Mouse (Mus musculus) mesoderm, embryonic 11.5 days (tissue): Measurements from ENCODE around the gene Krt36.

Experiments
- DNase-seq: peaks from one replicate; pipeline ENCODE4 v3.0.0-alpha.2; 2012; ENCODE audit warnings: low read depth, low spot score

Krt36 gene

DNA sequence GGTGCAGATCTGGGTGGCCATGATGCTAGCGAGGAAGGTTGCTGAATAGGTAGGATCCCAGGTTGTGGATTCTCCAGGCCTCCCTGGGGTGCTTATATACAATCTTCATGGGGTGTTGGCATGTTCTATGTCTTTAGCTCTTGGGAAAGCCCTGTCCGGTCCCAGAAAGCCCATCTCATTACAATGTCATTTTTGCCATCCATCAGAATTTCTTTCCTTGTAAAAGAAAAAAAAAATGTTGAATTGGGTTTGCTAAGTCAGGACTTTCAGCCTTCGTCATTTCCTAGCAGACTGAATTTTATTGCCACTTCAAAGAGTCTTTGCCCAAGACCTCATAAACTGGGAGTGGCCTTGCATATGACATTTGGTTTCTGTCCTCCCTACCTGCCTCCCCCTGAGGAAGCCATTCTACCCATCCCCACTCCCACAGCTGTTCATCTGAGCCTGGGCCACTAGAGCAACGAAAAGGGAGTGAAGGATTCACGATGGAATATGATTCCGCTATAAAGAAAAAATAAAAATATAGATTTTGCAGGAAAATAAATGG lies at the start of gene Krt36:
TSS of gene Krt36 (minus strand) at position 51 of the 547 bp plus-strand sequence.
- DNase-seq: no peak

DNA sequence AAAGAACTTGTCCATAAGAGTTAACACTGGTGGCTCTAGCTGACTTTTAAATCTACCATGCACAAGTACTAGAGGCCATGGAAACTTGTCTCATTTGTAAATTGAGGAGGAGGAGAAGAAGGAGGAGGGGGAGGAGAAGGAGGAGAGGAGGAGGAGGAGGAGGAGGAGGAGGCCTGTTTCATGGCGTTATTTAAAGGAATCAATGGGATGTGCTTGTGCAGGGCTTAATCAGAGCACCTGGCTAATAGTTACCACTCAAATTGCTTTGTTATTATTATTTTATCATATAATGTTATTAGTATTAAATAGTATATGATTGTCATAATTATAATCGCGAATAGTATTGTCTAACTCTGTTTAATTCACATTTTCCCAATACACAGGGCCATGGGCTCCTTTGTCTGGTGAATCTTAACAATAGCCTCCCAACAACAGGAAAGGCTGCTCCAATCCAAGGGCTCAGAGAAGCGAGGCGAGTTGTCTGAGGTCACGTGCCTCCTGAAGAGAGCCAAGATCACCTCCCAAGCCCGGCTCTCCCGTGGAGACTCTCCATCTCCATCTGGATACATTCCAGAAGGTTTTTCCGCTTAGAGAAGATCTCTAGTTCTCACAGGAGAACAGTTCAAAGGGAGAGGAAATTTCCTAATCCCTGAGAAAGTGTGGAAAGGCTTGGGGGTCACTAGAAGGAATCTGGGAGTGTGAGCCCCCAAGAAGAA lies 43.3 kb upstream of the Krt36 start, which contains the start of gene Krt19:
TSS of gene Krt19 (minus strand) at position 51 of the 716 bp plus-strand sequence.
- DNase-seq: no peak

DNA sequence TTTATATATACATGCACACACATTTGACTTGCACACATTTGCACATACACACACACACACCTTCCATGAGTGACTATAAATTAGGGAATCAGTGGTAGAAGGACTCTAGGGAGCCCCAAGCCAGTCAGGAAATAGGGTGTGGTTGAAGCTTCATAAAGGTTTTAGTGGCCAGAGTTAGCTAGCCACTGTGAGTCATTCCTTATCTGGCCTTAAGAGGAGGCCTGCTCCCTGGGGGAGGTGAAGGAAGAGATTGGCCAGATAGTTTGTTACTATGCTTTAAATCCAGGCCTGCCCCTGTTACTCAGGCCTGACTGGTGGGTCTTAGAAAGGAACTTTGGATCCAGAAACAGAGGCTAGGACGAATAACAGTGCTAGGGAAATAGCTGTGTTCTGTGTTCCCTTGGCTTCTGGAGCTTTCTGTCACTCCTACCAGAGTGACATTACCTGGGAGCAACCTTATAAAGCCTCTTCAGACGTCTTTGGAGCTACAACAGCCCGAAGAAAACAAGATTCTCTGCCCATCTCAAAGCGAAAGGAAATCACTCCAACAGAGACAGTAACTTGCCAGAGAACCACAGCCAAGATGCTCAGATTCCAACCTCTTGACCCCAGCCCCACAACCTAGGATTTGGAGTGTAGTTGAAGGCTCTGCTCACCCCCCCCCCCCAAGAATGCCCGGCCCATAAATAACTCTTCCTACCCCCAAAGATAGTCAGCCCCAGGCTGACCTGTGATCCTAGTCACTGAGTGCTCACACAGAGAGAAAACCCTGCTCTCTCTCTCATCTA lies 42.3 kb upstream of the Krt36 start:
- peak; percentile 23 for DNase-seq

DNA sequence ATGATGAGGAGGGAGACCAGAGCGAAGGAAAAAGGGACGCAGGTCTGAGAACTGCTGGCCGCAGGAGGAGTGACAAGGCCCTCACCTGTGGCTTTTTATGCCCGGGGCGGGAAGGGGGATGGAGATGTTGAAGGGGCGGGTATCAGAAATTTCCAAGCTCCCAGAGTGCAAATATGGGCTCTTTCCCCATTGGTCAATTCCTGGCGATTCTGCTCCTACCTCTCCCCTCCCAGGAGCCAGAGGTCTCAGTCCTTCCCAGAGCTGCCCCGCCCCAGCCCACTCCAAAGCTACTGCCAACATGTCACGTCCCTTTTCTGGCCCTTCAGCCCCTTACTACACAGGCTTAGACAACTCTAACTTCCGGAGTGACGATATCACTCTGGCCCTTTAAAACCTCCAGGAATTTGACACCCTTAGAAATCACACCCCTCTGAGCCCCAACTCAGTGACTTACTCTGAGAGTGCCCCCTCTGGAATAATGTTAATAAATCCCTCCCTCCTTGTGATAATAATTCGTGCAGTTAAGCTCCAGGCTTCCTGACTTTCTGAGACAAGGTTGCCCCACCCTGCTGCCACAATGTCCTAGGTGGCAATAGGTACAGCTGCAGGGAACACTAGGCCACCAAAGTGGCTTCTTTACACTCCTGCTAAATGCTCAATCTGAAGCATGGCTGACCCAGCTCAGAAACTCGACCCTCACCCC lies 40.6 kb upstream of the Krt36 start:
- peak; percentile 31 for DNase-seq

DNA sequence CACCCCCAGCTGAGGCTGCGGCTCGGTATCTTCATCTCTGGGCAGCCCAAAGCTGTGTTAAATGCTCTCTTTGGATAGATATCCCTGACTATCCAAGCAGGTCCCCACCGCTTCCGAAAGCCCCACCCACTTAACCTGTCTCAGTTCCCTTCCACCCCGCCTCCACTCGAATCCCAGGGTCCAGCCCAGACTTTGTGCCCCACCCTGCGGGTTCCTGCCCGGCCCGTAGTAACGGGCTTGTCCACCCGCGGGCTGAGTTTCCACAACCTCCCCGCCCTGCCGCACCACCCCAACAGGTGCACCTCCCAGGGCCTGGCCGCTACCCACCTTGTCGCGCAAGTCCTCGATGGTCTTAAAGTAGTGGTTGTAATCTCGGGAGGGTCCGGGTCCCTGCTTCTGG lies 39.7 kb upstream of the Krt36 start:
- no peak for DNase-seq

DNA sequence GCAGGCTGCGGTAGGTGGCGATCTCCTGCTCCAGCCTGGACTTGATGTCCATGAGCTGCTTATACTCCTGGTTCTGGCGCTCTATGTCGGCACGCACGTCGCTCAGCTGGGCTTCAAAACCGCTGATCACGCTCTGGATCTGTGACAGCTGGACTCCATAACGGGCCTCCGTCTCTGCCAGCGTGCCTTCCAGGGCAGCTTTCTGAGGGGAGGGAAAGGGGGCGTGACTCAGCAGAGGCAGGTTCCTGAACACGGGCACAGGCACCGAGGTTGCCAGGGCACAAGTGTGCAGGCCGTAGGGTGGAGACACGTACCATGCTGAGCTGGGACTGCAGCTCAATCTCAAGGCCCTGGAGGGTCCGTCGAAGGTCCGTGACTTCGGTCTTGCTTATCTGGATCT lies 35.5 kb upstream of the Krt36 start:
- DNase-seq: no peak

- no peak for DNase-seq
These were observed 34.0 kb upstream of the Krt36 start for GRCm38 (mm10) chr11:100139391-100139790.

DNA sequence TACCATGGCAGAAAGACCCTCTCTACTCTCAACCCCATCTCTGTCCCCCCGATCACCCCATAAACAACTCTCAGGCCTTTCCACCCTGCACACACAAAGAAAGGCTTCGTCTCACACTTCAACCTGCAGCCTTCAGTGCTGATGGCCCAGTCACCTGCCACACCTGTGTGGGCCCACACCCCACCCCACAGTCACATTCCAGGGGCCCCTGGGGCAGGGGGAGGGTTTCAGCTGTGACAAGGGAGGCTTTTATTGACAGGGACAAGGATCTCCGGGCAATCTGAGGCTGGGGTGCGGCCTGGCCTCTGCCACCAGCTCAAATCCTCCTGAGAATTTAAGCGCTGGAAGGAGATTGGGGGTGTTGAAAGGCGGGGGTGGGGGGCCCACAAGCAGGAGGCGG lies 33.4 kb upstream of the Krt36 start:
- no peak for DNase-seq

DNA sequence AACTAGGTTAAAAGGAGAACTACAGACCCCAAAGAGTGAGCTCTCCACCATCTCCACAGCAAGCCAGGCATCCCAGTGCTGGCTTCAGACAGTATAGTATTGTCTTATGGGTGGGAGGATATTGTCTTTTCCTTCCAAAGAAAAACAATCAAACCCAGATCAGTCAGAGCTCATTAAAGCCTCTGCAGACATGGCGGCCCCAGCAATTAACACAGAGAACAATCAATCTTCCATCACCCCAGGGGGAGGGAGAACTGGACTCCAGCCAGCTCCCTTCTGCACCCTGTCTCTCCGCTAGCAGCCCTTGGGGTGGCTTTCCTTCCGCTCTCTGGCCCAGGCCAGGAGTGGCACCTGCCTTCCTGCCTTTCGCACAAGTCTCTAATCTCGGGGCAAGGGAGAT lies 32.3 kb upstream of the Krt36 start:
- no peak for DNase-seq

DNA sequence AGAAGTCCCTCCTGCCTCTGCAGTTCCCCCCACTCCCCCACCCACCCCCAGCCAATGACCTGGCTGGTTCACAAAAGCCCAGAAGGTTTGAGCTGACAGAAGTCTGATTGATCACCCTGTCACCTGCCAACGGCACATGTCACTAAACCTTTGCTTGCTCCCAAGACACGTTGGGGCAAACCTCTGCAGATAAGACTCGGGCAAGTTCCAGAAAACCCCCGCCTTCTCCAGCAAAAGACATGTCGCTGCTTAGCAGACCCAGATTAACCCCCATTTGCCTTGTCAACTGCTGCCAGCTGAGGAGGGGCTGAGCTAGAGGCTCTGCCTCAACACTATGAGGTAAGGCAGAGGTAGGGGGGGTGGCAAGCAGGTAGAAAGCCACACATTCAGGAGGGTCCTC lies 31.1 kb upstream of the Krt36 start:
- no peak for DNase-seq

- DNase-seq: no peak
These were observed 30.3 kb upstream of the Krt36 start, which contains the start of gene Krt15 for GRCm38 (mm10) chr11:100135731-100136130. Gene Krt15, minus strand, starts transcription at chr11:100135928.

DNA sequence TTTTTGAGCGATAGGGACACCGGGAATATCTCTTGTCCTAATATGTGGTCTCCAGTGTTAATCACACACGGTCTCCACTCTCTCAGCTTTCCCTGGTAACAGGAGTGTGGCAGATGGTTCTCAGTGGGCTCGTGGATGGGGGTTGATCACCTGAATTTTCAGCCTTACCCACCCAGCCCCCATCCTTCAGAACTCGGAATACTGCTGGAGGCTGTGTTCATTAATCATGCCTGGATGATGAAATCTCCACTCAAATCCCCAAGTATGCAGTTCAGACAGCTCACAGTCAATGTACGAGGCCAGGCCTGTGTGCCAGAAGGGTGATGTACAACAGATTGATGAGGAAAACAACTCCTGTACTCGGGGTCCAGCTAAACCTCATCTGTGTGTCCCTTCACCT lies 19.5 kb upstream of the Krt36 start:
- DNase-seq: no peak

GRCm38 (mm10) chr11:100121466-100121865 lies 16.0 kb upstream of the Krt36 start, which contains the start of gene Krt13:
Gene Krt13, minus strand, starts transcription at chr11:100121566.
- no peak for DNase-seq

DNA sequence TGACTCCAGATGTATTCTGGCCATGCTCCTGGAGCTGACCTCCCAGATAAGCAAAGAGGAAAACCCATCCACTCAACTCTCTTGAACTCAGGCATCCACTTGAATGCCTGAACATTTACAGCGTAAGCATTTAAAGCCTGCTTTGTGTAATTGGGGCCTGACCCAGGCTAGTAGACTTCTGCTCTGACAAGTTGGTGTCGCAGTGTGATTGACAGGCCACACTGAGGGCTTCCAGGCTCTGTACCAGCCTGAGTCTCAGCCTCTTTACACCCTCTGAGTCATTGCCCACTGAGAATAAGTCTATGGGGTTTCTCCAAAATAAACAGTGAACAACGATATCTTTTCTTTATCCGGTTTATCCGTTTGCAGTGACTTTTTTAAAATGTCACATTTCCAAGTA lies 14.9 kb upstream of the Krt36 start:
- DNase-seq: no peak

GRCm38 (mm10) chr11:100113742-100114029 lies 8.3 kb upstream of the Krt36 start:
- DNase-seq: no peak

DNA sequence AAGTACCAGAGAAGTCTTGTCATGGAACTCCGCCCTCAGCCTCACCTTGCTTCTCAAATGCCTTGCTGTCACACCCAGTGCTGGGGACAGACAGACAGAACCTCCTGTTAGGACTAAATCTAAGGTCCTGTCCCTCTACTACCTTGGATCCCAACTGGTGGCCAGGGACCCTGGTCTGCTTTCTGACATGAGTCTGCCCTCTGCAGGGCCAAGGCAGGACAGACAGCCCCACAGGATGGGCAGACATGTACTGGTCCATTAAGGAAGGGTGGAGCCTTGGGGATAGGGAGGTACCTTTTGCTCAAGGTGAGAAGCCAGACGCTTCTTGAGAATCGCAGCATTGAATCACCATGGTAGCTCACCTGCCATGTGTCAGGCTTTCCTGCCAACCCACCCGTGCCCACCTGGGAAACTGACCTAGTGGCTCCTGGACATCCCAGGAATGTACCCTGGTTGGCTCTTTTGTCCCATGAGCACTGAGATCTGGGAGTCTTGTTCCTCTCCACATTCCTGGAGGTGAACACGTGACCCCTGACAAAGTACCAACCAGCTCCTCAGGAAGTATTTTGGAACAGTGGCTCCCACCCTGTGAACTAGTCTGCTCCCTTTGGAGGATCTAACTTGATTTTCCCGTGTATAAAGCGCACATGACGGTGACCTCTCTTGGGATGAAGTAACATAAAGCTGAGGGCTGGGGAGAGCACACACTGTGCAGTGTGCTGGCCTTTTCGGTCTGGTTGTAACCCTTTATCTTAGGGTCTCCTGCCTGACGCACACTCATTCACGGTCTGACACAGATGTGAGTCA lies 7.7 kb upstream of the Krt36 start:
- DNase-seq: no peak

- DNase-seq: peak; percentile 33
These were observed 2.6 kb downstream of the Krt36 start for GRCm38 (mm10) chr11:100102693-100103429.

- no peak for DNase-seq
These were observed 5.0 kb downstream of the Krt36 start for GRCm38 (mm10) chr11:100100391-100100790.

DNA sequence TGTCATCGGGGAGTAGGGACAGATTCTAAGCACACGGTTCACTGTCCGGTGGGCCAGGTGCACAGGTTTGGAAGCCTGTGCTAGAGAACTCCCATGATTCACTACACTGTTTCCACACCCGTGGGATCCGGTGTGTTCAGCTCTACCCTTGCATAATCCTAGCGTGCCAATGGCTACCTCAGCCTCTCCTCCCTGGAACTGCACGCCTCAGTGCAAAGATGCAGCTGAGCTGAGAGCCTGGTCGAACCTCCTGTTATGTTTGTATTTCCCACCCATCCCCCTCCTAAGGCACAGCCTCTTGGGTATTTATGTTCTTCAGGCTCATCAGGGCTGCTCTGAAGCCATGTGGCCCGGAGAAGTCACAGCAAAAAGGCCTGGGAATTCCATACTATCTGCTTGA lies 7.6 kb downstream of the Krt36 start:
- peak; percentile 44 for DNase-seq

DNA sequence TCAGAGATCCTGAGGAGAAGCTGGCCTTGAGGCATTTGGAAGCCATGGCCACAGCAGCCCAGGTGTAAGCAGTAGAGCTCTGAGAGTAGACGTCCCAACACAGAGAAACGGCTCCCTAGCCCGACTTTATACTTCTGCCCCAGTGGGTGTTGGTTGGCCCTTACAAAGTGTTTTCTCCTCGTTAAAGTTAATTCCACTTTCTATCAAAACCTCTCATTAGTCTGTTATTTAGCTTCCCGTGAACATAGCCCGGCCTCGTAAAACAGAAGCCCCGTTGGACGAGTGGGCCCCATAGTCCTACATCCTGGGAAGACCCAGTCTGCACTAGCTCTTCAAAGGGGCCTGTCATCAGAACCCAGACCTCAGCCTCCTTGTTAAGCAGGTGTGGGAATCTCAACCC lies 9.3 kb downstream of the Krt36 start, which contains the start of gene Krt35:
TSS of gene Krt35 (minus strand) at position 101 of the 400 bp plus-strand sequence.
- DNase-seq: no peak
